Mouse (Mus musculus): Measurements from ENCODE around the gene Bok.

GRCm38 (mm10) chr1:93685401-93686244 lies at the start of gene Bok:
- TF ChIP-seq TCF3 (IDR thresholded peaks at IDR 0.05; ENCODE audit: insufficient read length, low read depth) (no peak), POLR2A (IDR thresholded peaks at IDR 0.05; ENCODE audit: insufficient read length, low read depth) (peak; percentile 52), CEBPB (IDR thresholded peaks at IDR 0.05; ENCODE audit: insufficient read depth, poor library complexity, severe bottlenecking) (no peak), TCF12 (IDR thresholded peaks at IDR 0.05; ENCODE audit: insufficient read depth, poor library complexity, severe bottlenecking) (no peak), USF1 (IDR thresholded peaks at IDR 0.05; ENCODE audit: low read depth) (no peak), POLR2AphosphoS2 (IDR thresholded peaks at IDR 0.05; ENCODE audit: insufficient read length, low read depth) (no peak)
